Mouse (Mus musculus): ENCODE measurements at regions not wholly inside any gene's neighbourhood (a gene's known extent, or its start where the extent isn't known, plus 50 kb on each side); places are given as distances from the start of the nearest gene placed in this dataset.
A peak's percentile ranks its signal among the peaks of the same experiment; 100 is the strongest.

DNA sequence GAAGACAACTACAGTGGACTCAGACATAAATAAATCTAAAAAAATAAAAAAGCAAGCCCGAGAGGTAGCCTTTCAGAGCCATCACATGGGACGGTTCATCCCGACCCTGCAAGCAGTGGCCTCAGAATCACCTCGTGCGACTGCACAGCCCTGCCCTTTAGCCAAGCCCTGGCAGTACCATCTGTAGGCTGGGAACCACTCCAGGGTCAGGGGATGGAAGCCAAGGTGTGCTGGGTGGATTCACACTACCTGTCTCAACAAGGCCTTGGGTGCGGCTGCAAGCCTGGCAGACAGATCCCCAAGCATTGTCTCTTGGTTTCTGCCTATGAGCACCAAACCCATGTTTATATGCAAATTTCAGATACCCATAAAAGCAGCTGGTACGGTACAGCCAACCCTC lies 115.3 kb upstream of the A530016L24Rik start:
- H3K27me3 ChIP-seq (ENCODE audit: insufficient read depth, poor library complexity, severe bottlenecking) = peaks cover 16% of the 10 kb centered on the region; the same call in 1 of the 2 replicates
- WGBS = 91% methylated on average over 7 of the region's 7 CpGs

GRCm38 (mm10) chr12:112376236-112376635 lies 113.0 kb upstream of the A530016L24Rik start:
- Histone ChIP-seq H3K9me3 (no peaks in the 10 kb centered on the region), H3K4me1 (replicated peaks) (peaks cover 46% of the 10 kb centered on the region), H3K36me3 (no peaks in the 10 kb centered on the region), H3K27me3 (ENCODE audit: insufficient read depth, poor library complexity, severe bottlenecking) (peaks cover 11% of the 10 kb centered on the region; the same call in 1 of the 2 replicates), H3K27ac (peak overlapping the region; percentile 54; the same call in 1 of the 2 replicates), H3K4me3 (no peak overlapping the region)
- DNase-seq (ENCODE audit: low spot score) = no peak
- WGBS = 88% methylated on average over 5 of the region's 5 CpGs

More for the DNA sequence above, 115.3 kb upstream of the A530016L24Rik start:
- no peak for DNase-seq (ENCODE audit: low spot score)
- H3K9me3 ChIP-seq = no peaks in the 10 kb centered on the region
- no peak overlapping the region for H3K4me3 ChIP-seq
- peaks cover 56% of the 10 kb centered on the region for H3K4me1 ChIP-seq (replicated peaks)
- H3K27ac ChIP-seq = no peak overlapping the region
- no peaks in the 10 kb centered on the region for H3K36me3 ChIP-seq

- Histone ChIP-seq H3K9me3 (no peaks in the 10 kb centered on the region), H3K27me3 (ENCODE audit: insufficient read depth, poor library complexity, severe bottlenecking) (peaks cover 11% of the 10 kb centered on the region; the same call in 1 of the 2 replicates), H3K4me1 (replicated peaks) (peaks cover 41% of the 10 kb centered on the region), H3K27ac (peak overlapping the region; percentile 54; the same call in 1 of the 2 replicates), H3K36me3 (no peaks in the 10 kb centered on the region), H3K4me3 (no peak overlapping the region)
- no peak for DNase-seq (ENCODE audit: low spot score)
- WGBS = 83% methylated on average over 8 of the region's 8 CpGs
These were observed 112.5 kb upstream of the A530016L24Rik start for GRCm38 (mm10) chr12:112376701-112377100.

GRCm38 (mm10) chr12:112378482-112379243 lies 110.6 kb upstream of the A530016L24Rik start:
- peaks cover 11% of the 10 kb centered on the region; the same call in 1 of the 2 replicates for H3K27me3 ChIP-seq (ENCODE audit: insufficient read depth, poor library complexity, severe bottlenecking)
- no peak for DNase-seq (ENCODE audit: low spot score)
- peak overlapping the region; percentile 78 for H3K27ac ChIP-seq
- no peak overlapping the region for H3K4me3 ChIP-seq
- no peaks in the 10 kb centered on the region for H3K36me3 ChIP-seq
- H3K4me1 ChIP-seq (replicated peaks) = peaks cover 28% of the 10 kb centered on the region
- H3K9me3 ChIP-seq = no peaks in the 10 kb centered on the region
- 58% methylated on average over 13 of the region's 13 CpGs for WGBS

DNA sequence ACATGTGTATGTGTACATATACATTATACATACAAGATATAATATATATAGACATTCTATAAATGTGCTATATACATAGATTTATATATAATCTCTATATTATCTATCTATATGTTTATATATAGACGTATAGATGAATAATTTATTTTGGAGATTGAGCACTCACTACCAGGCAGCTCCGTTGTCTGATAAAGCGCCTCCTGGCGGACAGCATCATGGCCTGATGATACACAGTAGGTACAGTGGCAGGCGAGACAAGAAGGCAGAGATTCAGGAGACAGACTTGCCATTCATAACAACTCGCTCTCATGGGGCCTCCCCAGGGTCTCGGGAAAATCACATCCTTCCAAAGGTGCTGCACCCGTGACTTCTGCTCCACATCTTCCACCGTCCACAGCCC lies 101.4 kb upstream of the A530016L24Rik start:
- peaks cover 12% of the 10 kb centered on the region; the same call in 1 of the 2 replicates for H3K27me3 ChIP-seq (ENCODE audit: insufficient read depth, poor library complexity, severe bottlenecking)
- 0 out of 2 replicates have a peak overlapping the region, but pooled peaks have one; percentile 16 for H3K27ac ChIP-seq
- peaks cover 14% of the 10 kb centered on the region; the same call in 1 of the 2 replicates for H3K4me1 ChIP-seq (replicated peaks)
- DNase-seq (ENCODE audit: low spot score) = no peak
- no peaks in the 10 kb centered on the region for H3K36me3 ChIP-seq
- WGBS = 62% methylated on average over 9 of the region's 9 CpGs
- no peaks in the 10 kb centered on the region for H3K9me3 ChIP-seq
- H3K4me3 ChIP-seq = no peak overlapping the region

DNA sequence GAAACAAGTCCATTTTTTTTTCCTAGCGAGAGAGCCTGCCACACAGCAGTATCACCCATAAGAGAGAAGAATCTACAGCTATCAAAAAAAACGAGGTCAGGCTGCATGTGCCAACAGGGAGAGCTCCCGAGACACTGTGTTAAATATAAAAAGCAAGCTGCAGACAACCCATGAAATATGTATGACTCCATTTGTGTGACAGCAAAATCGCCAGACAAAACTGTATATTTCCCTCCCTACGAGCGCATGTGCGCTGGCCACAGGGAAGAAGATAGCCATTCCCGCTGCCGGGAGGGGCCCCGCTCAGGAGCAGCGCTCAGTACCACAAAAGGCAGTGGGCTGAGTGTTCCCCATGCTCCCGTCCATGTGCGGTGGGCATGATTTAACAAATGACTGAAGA lies 93.3 kb upstream of the A530016L24Rik start:
- Histone ChIP-seq H3K36me3 (no peaks in the 10 kb centered on the region), H3K27ac (no peak overlapping the region), H3K9me3 (no peaks in the 10 kb centered on the region), H3K4me3 (no peak overlapping the region), H3K27me3 (ENCODE audit: insufficient read depth, poor library complexity, severe bottlenecking) (peaks cover 8% of the 10 kb centered on the region), H3K4me1 (replicated peaks) (peaks cover 20% of the 10 kb centered on the region; the same call in 1 of the 2 replicates)
- WGBS = 84% methylated on average over 13 of the region's 13 CpGs
- no peak for DNase-seq (ENCODE audit: low spot score)

- H3K4me3 ChIP-seq = no peak overlapping the region
- H3K27me3 ChIP-seq (ENCODE audit: insufficient read depth, poor library complexity, severe bottlenecking) = peaks cover 10% of the 10 kb centered on the region
- H3K27ac ChIP-seq = 0 out of 2 replicates have a peak overlapping the region, but pooled peaks have one; percentile 14
- no peak for DNase-seq (ENCODE audit: low spot score)
- H3K36me3 ChIP-seq = no peaks in the 10 kb centered on the region
- WGBS = 88% methylated on average over 11 of the region's 11 CpGs
- no peaks in the 10 kb centered on the region for H3K9me3 ChIP-seq
- H3K4me1 ChIP-seq (replicated peaks) = peaks cover 6% of the 10 kb centered on the region; the same call in 1 of the 2 replicates
These were observed 85.5 kb upstream of the A530016L24Rik start for GRCm38 (mm10) chr12:112403688-112404240.

DNA sequence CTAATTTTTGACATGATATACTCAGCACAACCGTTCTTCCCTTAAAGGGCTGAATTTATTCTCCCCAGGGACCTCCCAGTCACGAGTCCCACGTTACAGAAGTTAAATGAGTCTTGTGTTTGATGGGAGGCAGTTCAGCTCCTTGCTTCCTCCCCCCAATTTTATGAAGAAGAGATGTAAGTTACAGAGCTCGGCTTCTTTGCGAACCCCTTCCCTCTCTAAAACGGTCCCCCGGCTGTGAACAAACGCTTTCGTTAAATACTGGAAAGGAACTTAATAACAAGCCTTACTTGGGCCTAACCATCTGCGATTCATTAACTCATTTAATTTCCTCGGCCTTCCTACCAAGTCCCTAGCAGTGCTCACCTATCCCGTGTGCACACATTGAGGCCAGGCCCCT lies 84.9 kb upstream of the A530016L24Rik start:
- DNase-seq (ENCODE audit: low spot score) = no peak
- no peak overlapping the region for H3K4me3 ChIP-seq

GRCm38 (mm10) chr12:112405781-112406213 lies 83.5 kb upstream of the A530016L24Rik start:
- Histone ChIP-seq H3K9me3 (no peaks in the 10 kb centered on the region), H3K27me3 (ENCODE audit: insufficient read depth, poor library complexity, severe bottlenecking) (peaks cover 16% of the 10 kb centered on the region; the same call in 1 of the 2 replicates), H3K27ac (no peak overlapping the region), H3K4me1 (replicated peaks) (peaks cover 7% of the 10 kb centered on the region), H3K4me3 (no peak overlapping the region), H3K36me3 (no peaks in the 10 kb centered on the region)
- no peak for DNase-seq (ENCODE audit: low spot score)
- 84% methylated on average over 12 of the region's 12 CpGs for WGBS

More for the DNA sequence above, 84.9 kb upstream of the A530016L24Rik start:
- Histone ChIP-seq H3K36me3 (no peaks in the 10 kb centered on the region), H3K9me3 (no peaks in the 10 kb centered on the region), H3K27ac (no peak overlapping the region), H3K27me3 (ENCODE audit: insufficient read depth, poor library complexity, severe bottlenecking) (peaks cover 10% of the 10 kb centered on the region), H3K4me1 (replicated peaks) (peaks cover 6% of the 10 kb centered on the region; the same call in 1 of the 2 replicates)
- 75% methylated on average over 12 of the region's 12 CpGs for WGBS

DNA sequence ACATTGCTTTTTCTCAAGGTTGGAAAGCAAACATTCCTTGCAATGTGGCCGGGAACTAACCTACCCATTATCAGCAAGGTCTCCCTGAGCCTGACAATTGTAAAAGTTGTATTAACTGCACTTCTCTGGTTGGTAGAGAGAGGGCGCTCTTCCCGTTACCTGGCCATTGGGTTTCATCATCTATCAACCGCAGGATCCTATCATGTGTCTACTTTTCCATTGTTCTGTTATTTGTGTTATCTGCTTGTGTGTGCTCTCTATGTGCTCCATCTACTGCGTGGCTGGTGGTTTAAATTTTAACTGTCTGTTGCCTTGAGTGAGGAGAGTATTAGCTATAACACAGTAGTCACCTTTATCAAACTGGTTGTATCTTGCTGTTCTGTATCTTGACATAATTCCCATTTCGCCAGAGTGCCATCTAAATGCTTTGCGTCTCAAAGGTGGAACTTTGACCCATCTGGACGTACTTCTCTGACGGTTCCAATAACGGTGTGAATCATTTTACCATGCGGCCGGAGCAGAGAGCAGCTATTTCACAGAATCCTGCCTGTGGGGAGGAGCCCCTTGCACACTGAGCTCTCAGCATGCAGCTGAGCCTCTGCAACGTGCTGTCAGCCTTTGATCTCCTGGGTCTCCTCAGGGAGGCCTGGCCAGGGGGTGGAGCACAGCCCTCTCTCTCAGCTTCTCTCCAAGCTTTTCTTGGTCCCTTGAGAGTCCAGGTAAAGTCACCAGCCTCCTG lies 77.5 kb upstream of the A530016L24Rik start:
- H3K4me1 ChIP-seq (replicated peaks) = peaks cover 16% of the 10 kb centered on the region
- WGBS = 14% methylated on average over 13 of the region's 13 CpGs
- no peaks in the 10 kb centered on the region for H3K9me3 ChIP-seq
- H3K36me3 ChIP-seq = no peaks in the 10 kb centered on the region
- 0 out of 2 replicates have a peak overlapping the region, but pooled peaks have one; percentile 31 for H3K27ac ChIP-seq
- no peak for DNase-seq (ENCODE audit: low spot score)
- H3K4me3 ChIP-seq = no peak overlapping the region
- peaks cover 18% of the 10 kb centered on the region; the same call in 1 of the 2 replicates for H3K27me3 ChIP-seq (ENCODE audit: insufficient read depth, poor library complexity, severe bottlenecking)

- Histone ChIP-seq H3K27me3 (ENCODE audit: insufficient read depth, poor library complexity, severe bottlenecking) (peaks cover 13% of the 10 kb centered on the region; the same call in 1 of the 2 replicates), H3K4me1 (replicated peaks) (peaks cover 16% of the 10 kb centered on the region), H3K36me3 (no peaks in the 10 kb centered on the region), H3K27ac (no peak overlapping the region), H3K4me3 (no peak overlapping the region), H3K9me3 (no peaks in the 10 kb centered on the region)
- no peak for DNase-seq (ENCODE audit: low spot score)
- 52% methylated on average over 2 of the region's 2 CpGs for WGBS
These were observed 76.9 kb upstream of the A530016L24Rik start for GRCm38 (mm10) chr12:112412351-112412697.

GRCm38 (mm10) chr12:112415926-112416473 lies 73.2 kb upstream of the A530016L24Rik start:
- H3K4me1 ChIP-seq (replicated peaks) = peaks cover 9% of the 10 kb centered on the region
- H3K36me3 ChIP-seq = no peaks in the 10 kb centered on the region
- no peak for DNase-seq (ENCODE audit: low spot score)
- no peaks in the 10 kb centered on the region for H3K9me3 ChIP-seq
- peaks cover 11% of the 10 kb centered on the region; the same call in 1 of the 2 replicates for H3K27me3 ChIP-seq (ENCODE audit: insufficient read depth, poor library complexity, severe bottlenecking)
- 88% methylated on average over 18 of the region's 18 CpGs for WGBS
- H3K27ac ChIP-seq = 0 out of 2 replicates have a peak overlapping the region, but pooled peaks have one; percentile 35
- no peak overlapping the region for H3K4me3 ChIP-seq

Data from hindbrain, embryonic 10.5 days (tissue).